Mouse (Mus musculus) MEL (cell line): ENCODE data around the gene Nrg4. TPM values are rescaled to one million over a fixed set of nuclear protein-coding genes. Genes with fewer than 3 reads are reported as not detected.

Source experiments
- DNase-seq: peaks from one replicate; pipeline ENCODE4 v3.0.0; 2011; ENCODE audit warnings: low read depth, low spot score
- H3K27ac ChIP-seq: 2 replicates; pipeline ENCODE4 v1.5.1; 2012; ENCODE audit warnings: low read depth, mild to moderate bottlenecking, control low read depth, low read length, moderate library complexity; ENCODE audit not compliant: control insufficient read depth
- H3K27me3 ChIP-seq, 2 experiments: fragments of 150-350 bp in 1 of 2; sonication (generic) in 1 of 2; 2 replicates each; pipeline ENCODE4 v1.6.1; 2012; ENCODE audit warnings: low read length in 2 of 2, mild to moderate bottlenecking in 2 of 2, improper control_type of control experiment in 1 of 2, moderate library complexity in 1 of 2; ENCODE audit not compliant: insufficient read depth in 2 of 2, control insufficient read depth in 1 of 2
- H3K36me3 ChIP-seq, 2 experiments: 2 replicates each; pipeline ENCODE4 v1.6.1; 2012 to 2014; ENCODE audit warnings: low read length in 2 of 2, improper control_type of control experiment in 1 of 2, inconsistent platforms in 1 of 2, mild to moderate bottlenecking in 1 of 2; ENCODE audit not compliant: insufficient read depth in 2 of 2, control insufficient read depth in 1 of 2
- H3K4me1 ChIP-seq, 2 experiments: fragments of 150-350 bp in 1 of 2; sonication (generic) in 1 of 2; 2 replicates each; pipeline ENCODE4 v1.6.1; 2012; ENCODE audit warnings: low read length in 2 of 2, improper control_type of control experiment in 1 of 2, mild to moderate bottlenecking in 1 of 2; ENCODE audit not compliant: insufficient read depth in 2 of 2, control insufficient read depth in 1 of 2
- H3K4me3 ChIP-seq, 2 experiments: fragments of 150-350 bp in 1 of 2; sonication (generic) in 1 of 2; 2 replicates each; pipeline ENCODE4 v1.5.1; 2012; ENCODE audit warnings: low read depth in 2 of 2, low read length in 2 of 2, mild to moderate bottlenecking in 2 of 2, moderate library complexity in 2 of 2, control low read depth in 1 of 2, improper control_type of control experiment in 1 of 2; ENCODE audit not compliant: control insufficient read depth in 1 of 2, insufficient read depth in 1 of 2
- H3K79me2 ChIP-seq: 2 replicates; pipeline ENCODE4 v1.6.1; 2012; ENCODE audit warnings: mild to moderate bottlenecking, low read length, moderate library complexity; ENCODE audit not compliant: control insufficient read depth, poor library complexity, insufficient read depth
- H3K9ac ChIP-seq: 2 replicates; pipeline ENCODE4 v1.6.1; 2012; ENCODE audit warnings: low read depth, mild to moderate bottlenecking, control low read depth, low read length, moderate library complexity; ENCODE audit not compliant: control insufficient read depth, poor library complexity, severe bottlenecking
- H3K9me3 ChIP-seq: fragments of 150-350 bp; sonication (generic); replicated peaks from 2 replicates; pipeline ENCODE4 v1.6.1; 2012; ENCODE audit warnings: mild to moderate bottlenecking, low read length, improper control_type of control experiment, moderate library complexity; ENCODE audit not compliant: insufficient read depth
- BHLHE40 ChIP-seq: IDR thresholded peaks from 2 replicates; pipeline ENCODE4 v1.6.1; 2012; ENCODE audit warnings: low read depth, mild to moderate bottlenecking, inconsistent platforms, low read length, improper control_type of control experiment, borderline replicate concordance
- CHD1 ChIP-seq: IDR thresholded peaks from 2 replicates; pipeline ENCODE4 v1.6.1; 2012; ENCODE audit warnings: low read depth, mild to moderate bottlenecking, inconsistent platforms, low read length, improper control_type of control experiment
- CHD2 ChIP-seq: IDR thresholded peaks from 2 replicates; pipeline ENCODE4 v1.6.1; 2011; ENCODE audit warnings: low read length, improper control_type of control experiment
- CTCF ChIP-seq, 3 experiments: IDR thresholded peaks in 2 of 3; conservative IDR thresholded peaks in 1 of 3; 2 replicates each; pipeline ENCODE4 v1.5.1; 2011 to 2012; ENCODE audit warnings: low read length in 3 of 3, low read depth in 2 of 3, mild to moderate bottlenecking in 2 of 3, improper control_type of control experiment in 1 of 3, inconsistent platforms in 1 of 3, mixed read lengths in 1 of 3, moderate library complexity in 1 of 3; ENCODE audit not compliant: control insufficient read depth in 1 of 3, insufficient read depth in 1 of 3, poor library complexity in 1 of 3, severe bottlenecking in 1 of 3
- ELF1 ChIP-seq: IDR thresholded peaks from 2 replicates; pipeline ENCODE4 v1.6.1; 2014; ENCODE audit warnings: low read depth, mild to moderate bottlenecking, inconsistent platforms, low read length, improper control_type of control experiment, moderate library complexity
- GATA1 ChIP-seq: IDR thresholded peaks from 2 replicates; pipeline ENCODE4 v1.6.1; 2011; ENCODE audit warnings: low read depth, low read length, improper control_type of control experiment
- KAT2A ChIP-seq: conservative IDR thresholded peaks from 2 replicates; pipeline ENCODE4 v1.6.1; 2012; ENCODE audit warnings: low read depth, low read length, improper control_type of control experiment, inconsistent platforms
- MAFK ChIP-seq: IDR thresholded peaks from 2 replicates; pipeline ENCODE4 v1.6.1; 2011; ENCODE audit warnings: low read depth, mild to moderate bottlenecking, low read length, improper control_type of control experiment, borderline replicate concordance
- MXI1 ChIP-seq: IDR thresholded peaks from 2 replicates; pipeline ENCODE4 v1.6.1; 2011; ENCODE audit warnings: mild to moderate bottlenecking, low read depth, low read length, improper control_type of control experiment
- MYB ChIP-seq: IDR thresholded peaks from 2 replicates; pipeline ENCODE4 v1.6.1; 2011; ENCODE audit warnings: mild to moderate bottlenecking, low read depth, low read length, improper control_type of control experiment
- POLR2AphosphoS2 ChIP-seq: IDR thresholded peaks from 2 replicates; pipeline ENCODE4 v1.6.1; 2011; ENCODE audit warnings: low read length, improper control_type of control experiment
- RAD21 ChIP-seq: IDR thresholded peaks from 2 replicates; pipeline ENCODE4 v1.6.1; 2011; ENCODE audit warnings: mild to moderate bottlenecking, low read depth, low read length, improper control_type of control experiment
- RCOR1 ChIP-seq: IDR thresholded peaks from 2 replicates; pipeline ENCODE4 v1.6.1; 2012; ENCODE audit warnings: low read depth, mild to moderate bottlenecking, inconsistent platforms, low read length, improper control_type of control experiment
- SIN3A ChIP-seq: IDR thresholded peaks from 2 replicates; pipeline ENCODE4 v1.6.1; 2012; ENCODE audit warnings: low read length, improper control_type of control experiment, inconsistent platforms
- USF1 ChIP-seq: IDR thresholded peaks from 2 replicates; pipeline ENCODE4 v1.6.1; 2014; ENCODE audit warnings: low read depth, mild to moderate bottlenecking, inconsistent platforms, low read length, improper control_type of control experiment, moderate library complexity
- USF2 ChIP-seq, 2 experiments: IDR thresholded peaks; 2 replicates each; pipeline ENCODE4 v1.6.1; 2011 to 2012; ENCODE audit warnings: improper control_type of control experiment in 2 of 2, low read length in 2 of 2, borderline replicate concordance in 1 of 2, inconsistent platforms in 1 of 2, low read depth in 1 of 2, mild to moderate bottlenecking in 1 of 2; ENCODE audit not compliant: insufficient read depth in 1 of 2
- ZKSCAN1 ChIP-seq: IDR thresholded peaks from 2 replicates; pipeline ENCODE4 v1.6.1; 2012; ENCODE audit warnings: low read depth, mild to moderate bottlenecking, inconsistent platforms, low read length, improper control_type of control experiment, moderate library complexity
- ZMIZ1 ChIP-seq: IDR thresholded peaks from 2 replicates; pipeline ENCODE4 v1.6.1; 2012; ENCODE audit warnings: low read depth, mild to moderate bottlenecking, inconsistent platforms, low read length, improper control_type of control experiment, moderate library complexity
- polyA plus RNA-seq, 2 experiments: library from polyadenylated mRNA; stranded (reverse) in 1 of 2; unstranded in 1 of 2; fragments of >175 nt in 1 of 2; fragments of >200 nt in 1 of 2; gene quantifications; 2 replicates each; pipeline versions ENCODE4 v1.2.1 to v1.2.4; 2012; ENCODE audit warnings: low replicate concordance in 2 of 2, low read depth in 1 of 2; ENCODE audit not compliant: insufficient read length in 2 of 2, insufficient read depth in 1 of 2, missing spikeins in 1 of 2
- total RNA-seq: library from RNA; depleted of rRNA; stranded (reverse); fragments of 300-350 nt; gene quantifications from 2 replicates; pipeline ENCODE4 v1.2.3, GENCODE M21; 2012

Gene Nrg4
- total and polyA plus RNA-seq, 3 experiments, result 0.08 to 0.67 TPM; not detected in 1

GRCm38 (mm10) chr9:55271960-55272560 lies 54.6 kb downstream of the Nrg4 start:
- H3K27ac ChIP-seq, result no peak overlapping the region
- TF ChIP-seq ZKSCAN1 (no peak), CTCF (IDR thresholded peaks at IDR 0.05 in 2 of 3, conservative IDR thresholded peaks at IDR 0.05 in 1 of 3; ENCODE audit: control insufficient read depth in 1 of 3, insufficient read depth in 1 of 3, low read depth in 2 of 3, low read length in 3 of 3, poor library complexity in 1 of 3, severe bottlenecking in 1 of 3) (no peak), BHLHE40 (no peak), USF1 (no peak), POLR2AphosphoS2 (no peak), SIN3A (no peak)
- no peaks in the 10 kb centered on the region for H3K4me1 ChIP-seq
- peaks cover 11 to 17% of the 10 kb centered on the region in 2 experiments for H3K27me3 ChIP-seq
- no peaks in the 10 kb centered on the region for H3K9me3 ChIP-seq
- no peaks in the 10 kb centered on the region for H3K79me2 ChIP-seq
- no peak for DNase-seq
- H3K36me3 ChIP-seq, result no peaks in the 10 kb centered on the region
- H3K9ac ChIP-seq, result no peak overlapping the region
- no peak overlapping the region for H3K4me3 ChIP-seq

GRCm38 (mm10) chr9:55264356-55265302 lies 62.0 kb downstream of the Nrg4 start:
- H3K4me3 ChIP-seq, result no peak overlapping the region
- DNase-seq, result no peak
- no peaks in the 10 kb centered on the region for H3K79me2 ChIP-seq
- H3K27me3 ChIP-seq, result peaks cover 5 to 21% of the 10 kb centered on the region in 2 experiments
- H3K36me3 ChIP-seq, result no peaks in the 10 kb centered on the region
- H3K9ac ChIP-seq, result no peak overlapping the region
- H3K27ac ChIP-seq, result no peak overlapping the region
- TF ChIP-seq ZMIZ1 (no peak), ELF1 (no peak), CHD2 (no peak), POLR2AphosphoS2 (no peak), MYB (no peak), RAD21 (no peak), KAT2A (no peak), USF2 (IDR thresholded peaks at IDR 0.05; ENCODE audit: borderline replicate concordance in 1 of 2, insufficient read depth in 1 of 2, low read depth in 1 of 2, low read length in 2 of 2) (no peak), MXI1 (no peak), RCOR1 (no peak), GATA1 (no peak), CHD1 (no peak), MAFK (no peak)
- no peaks in the 10 kb centered on the region for H3K9me3 ChIP-seq
- H3K4me1 ChIP-seq, result no peaks in the 10 kb centered on the region
